Mouse (Mus musculus) ES-E14 (cell line): ENCODE data around the gene Pcolce. TPM values are rescaled to one million over a fixed set of nuclear protein-coding genes. Genes with fewer than 3 reads are reported as not detected.

Source experiments
- DNase-seq: peaks from one replicate; pipeline ENCODE4 v3.0.0-alpha.2; 2013; ENCODE audit warnings: low read depth, low spot score
- H3K27ac ChIP-seq: 2 replicates; pipeline ENCODE4 v1.5.1; 2012; ENCODE audit warnings: low read depth, mild to moderate bottlenecking, low read length, moderate library complexity, mixed read lengths; ENCODE audit not compliant: poor library complexity, insufficient read depth, severe bottlenecking
- H3K36me3 ChIP-seq: 2 replicates; pipeline ENCODE4 v1.6.1; 2012; ENCODE audit warnings: mild to moderate bottlenecking, low read length, moderate library complexity, mixed read lengths; ENCODE audit not compliant: control insufficient read depth, poor library complexity, insufficient read depth, severe bottlenecking
- H3K4me1 ChIP-seq, 2 experiments: fragments of 150-350 bp in 1 of 2; sonication (generic) in 1 of 2; 2 replicates each; pipeline ENCODE4 v1.6.1; 2012; ENCODE audit warnings: low read length in 2 of 2, mild to moderate bottlenecking in 1 of 2, mixed read lengths in 1 of 2; ENCODE audit not compliant: control insufficient read depth in 2 of 2, insufficient read depth in 2 of 2, poor library complexity in 1 of 2
- H3K4me3 ChIP-seq, 2 experiments: fragments of 150-350 bp in 1 of 2; sonication (generic) in 1 of 2; 2 replicates each; pipeline ENCODE4 v1.5.1; 2012; ENCODE audit warnings: low read length in 2 of 2, low read depth in 1 of 2, mild to moderate bottlenecking in 1 of 2, mixed read lengths in 1 of 2; ENCODE audit not compliant: insufficient read depth in 1 of 2, poor library complexity in 1 of 2, severe bottlenecking in 1 of 2
- H3K9ac ChIP-seq: 2 replicates; pipeline ENCODE4 v1.6.1; 2012; ENCODE audit warnings: low read depth, mild to moderate bottlenecking, low read length, mixed read lengths; ENCODE audit not compliant: poor library complexity, insufficient read depth, severe bottlenecking
- H3K9me3 ChIP-seq: fragments of 150-350 bp; sonication (generic); 2 replicates; pipeline ENCODE4 v1.6.1; 2012; ENCODE audit warnings: low read depth, mild to moderate bottlenecking, low read length; ENCODE audit not compliant: control insufficient read depth, insufficient read depth
- CHD2 ChIP-seq: IDR thresholded peaks from 2 replicates; pipeline ENCODE4 v1.6.1; 2014; ENCODE audit warnings: mild to moderate bottlenecking, low read depth, low read length, inconsistent platforms
- HCFC1 ChIP-seq: IDR thresholded peaks from 2 replicates; pipeline ENCODE4 v1.6.1; 2012; ENCODE audit warnings: low read length, inconsistent platforms, borderline replicate concordance; ENCODE audit not compliant: insufficient read depth
- MAFK ChIP-seq: IDR thresholded peaks from 2 replicates; pipeline ENCODE4 v1.6.1; 2014; ENCODE audit warnings: mild to moderate bottlenecking, low read depth, low read length, inconsistent platforms; ENCODE audit not compliant: insufficient read depth
- ZC3H11A ChIP-seq: IDR thresholded peaks from 2 replicates; pipeline ENCODE4 v1.6.1; 2012; ENCODE audit warnings: low read depth, mild to moderate bottlenecking, inconsistent platforms, low read length, borderline replicate concordance
- ZNF384 ChIP-seq: IDR thresholded peaks from 2 replicates; pipeline ENCODE4 v1.6.1; 2012; ENCODE audit warnings: low read depth, low read length, inconsistent platforms
- in situ Hi-C, 2 experiments: fragments of 600-800 bp; cut with MboI; formaldehyde crosslinking; loops; one replicate each; pipeline ENCODE4 v1.15.1; 2025; ENCODE audit warnings: low sequenced_read_pairs in 2 of 2, inconsistent platforms in 1 of 2; ENCODE audit not compliant: unreplicated experiment in 2 of 2
- total RNA-seq: library from RNA; depleted of rRNA; stranded (reverse); fragments of 300-350 nt; gene quantifications from 2 replicates; pipeline ENCODE4 v1.2.3, GENCODE M21; 2012

Pcolce gene
- total RNA-seq, 1 experiment, result 134 TPM

- peak within 1 kb of the TSS; percentile 99 for H3K4me3 ChIP-seq
- H3K27ac ChIP-seq, result peak within 1 kb of the TSS; percentile 99
- in situ Hi-C loops, result no loop called here
- H3K36me3 ChIP-seq, result peaks cover 14% of the 10 kb centered on the region
- peaks cover 0 to 14% of the 10 kb centered on the region in 2 experiments; a peak in 2 of 4 replicates for H3K4me1 ChIP-seq
- no peaks in the 10 kb centered on the region for H3K9me3 ChIP-seq
- DNase-seq, result peak; percentile 97
- TF ChIP-seq CHD2 (peak; percentile 85), ZC3H11A (no peak), HCFC1 (peak; percentile 77), MAFK (no peak), ZNF384 (no peak)
- H3K9ac ChIP-seq, result peak within 1 kb of the TSS; percentile 100
These were observed 12.8 kb downstream of the Pcolce start, which contains the start of gene Mospd3 for GRCm38 (mm10) chr5:137600619-137601364. Gene Mospd3, minus strand, starts transcription at chr5:137601058.

GRCm38 (mm10) chr5:137600281-137600618 lies 13.3 kb downstream of the Pcolce start:
- peak overlapping the region; percentile 86 for H3K9ac ChIP-seq
- H3K36me3 ChIP-seq, result peaks cover 9% of the 10 kb centered on the region
- DNase-seq, result no peak
- H3K4me3 ChIP-seq, result peak overlapping the region; percentile 99
- TF ChIP-seq ZNF384 (no peak), HCFC1 (no peak), ZC3H11A (no peak), CHD2 (no peak), MAFK (no peak)
- peaks cover 0 to 15% of the 10 kb centered on the region in 2 experiments; a peak in 2 of 4 replicates for H3K4me1 ChIP-seq
- in situ Hi-C loops, result no loop called here
- H3K9me3 ChIP-seq, result no peaks in the 10 kb centered on the region
- no peak overlapping the region for H3K27ac ChIP-seq

DNA sequence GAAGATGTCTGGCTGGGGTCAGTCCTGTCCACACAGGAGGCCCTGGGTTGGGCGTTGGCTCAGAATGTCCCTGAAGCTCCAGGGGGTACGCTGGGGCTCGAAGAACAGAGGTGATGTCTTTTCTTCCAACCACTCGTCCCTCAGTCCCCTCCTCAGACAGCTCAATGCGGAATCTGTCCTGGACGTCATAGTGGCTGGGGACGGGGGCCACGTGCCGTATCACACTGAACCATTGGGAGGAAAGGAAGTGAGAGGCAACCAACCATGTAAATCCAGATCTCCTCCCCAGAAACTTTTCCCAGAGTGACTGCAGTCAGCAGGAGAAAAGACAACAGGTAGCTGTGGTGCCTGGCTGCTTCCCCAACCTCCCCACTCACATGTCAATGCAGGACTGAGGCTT lies 14.0 kb downstream of the Pcolce start:
- no peak for DNase-seq
- Histone ChIP-seq H3K9me3 (no peaks in the 10 kb centered on the region), H3K36me3 (peaks cover 5% of the 10 kb centered on the region; the same call in 1 of the 2 replicates), H3K27ac (no peak overlapping the region), H3K4me3 (peak overlapping the region; percentile 99), H3K4me1 (peaks cover 0 to 15% of the 10 kb centered on the region in 2 experiments; a peak in 2 of 4 replicates), H3K9ac (peak overlapping the region; percentile 86; the same call in 1 of the 2 replicates)
- no peak for TF ChIP-seq ZNF384
- no peak for TF ChIP-seq MAFK
- no peak for TF ChIP-seq CHD2
- no peak for TF ChIP-seq HCFC1
- no peak for TF ChIP-seq ZC3H11A
- in situ Hi-C loops, result no loop called here

DNA sequence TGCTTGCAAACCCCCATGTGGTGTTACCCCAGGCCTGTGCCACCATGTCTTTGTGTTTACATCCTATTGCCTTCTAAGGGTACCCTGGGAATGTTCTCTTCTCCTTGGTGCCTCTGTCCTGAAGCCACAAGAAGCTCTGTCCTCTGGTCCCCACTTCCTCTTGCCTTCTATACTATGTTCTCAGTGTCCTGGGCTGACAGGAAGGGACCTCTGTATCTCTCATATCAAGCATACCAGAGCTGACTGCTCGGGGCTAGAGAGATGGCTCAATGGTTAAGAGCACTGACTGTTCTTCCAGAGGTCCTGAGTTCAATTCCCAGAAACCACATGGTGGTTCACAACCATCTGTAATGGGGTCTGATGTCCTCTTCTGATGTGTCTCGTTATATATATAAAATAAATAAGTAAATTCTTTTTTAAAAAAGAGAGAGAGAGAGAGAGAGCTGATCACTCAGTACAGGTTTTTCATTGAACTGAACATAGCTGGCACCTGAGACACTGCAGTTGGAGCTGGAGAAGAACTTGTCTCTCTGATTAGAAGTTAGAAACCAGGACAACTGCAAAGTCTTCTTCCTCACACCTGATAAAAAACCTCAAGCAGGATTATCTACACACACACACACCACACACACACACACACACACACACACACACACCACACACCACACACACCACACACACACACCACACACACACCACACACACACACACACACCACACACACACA lies 15.3 kb downstream of the Pcolce start:
- in situ Hi-C loops, result no loop called here
- peak overlapping the region; percentile 13; the same call in 1 of the 2 replicates for H3K27ac ChIP-seq
- H3K4me3 ChIP-seq, result peak overlapping the region in 1 of 2 experiments; percentile 93; a peak in 1 of 4 replicates

More for the DNA sequence above, 15.3 kb downstream of the Pcolce start:
- H3K36me3 ChIP-seq, result peaks cover 5% of the 10 kb centered on the region; the same call in 1 of the 2 replicates
- peaks cover 0 to 18% of the 10 kb centered on the region in 2 experiments; a peak in 2 of 4 replicates for H3K4me1 ChIP-seq
- H3K9ac ChIP-seq, result no peak overlapping the region; the same call in 1 of the 2 replicates
- H3K9me3 ChIP-seq, result no peaks in the 10 kb centered on the region
- no peak for DNase-seq
- no peak for TF ChIP-seq HCFC1
- TF ChIP-seq ZNF384, result no peak
- TF ChIP-seq ZC3H11A, result no peak
- TF ChIP-seq MAFK, result no peak
- no peak for TF ChIP-seq CHD2
